Mouse (Mus musculus) cortical plate, adult 2 months (tissue): Measurements from ENCODE around the gene Elmod3.

ENCODE experiments used
- CTCF ChIP-seq: fragments of 200-500 bp; IDR thresholded peaks from 2 replicates; pipeline ENCODE4 v1.5.1; 2011; ENCODE audit warnings: mild to moderate bottlenecking, control low read depth, low read length; ENCODE audit not compliant: insufficient read depth; ENCODE audit errors: extremely low read depth
- POLR2A ChIP-seq: fragments of 200-500 bp; IDR thresholded peaks from 2 replicates; pipeline ENCODE4 v1.6.1; 2011; ENCODE audit warnings: mild to moderate bottlenecking, low read length, control low read depth; ENCODE audit not compliant: insufficient read depth; ENCODE audit errors: extremely low read depth

- TF ChIP-seq POLR2A (no peak), CTCF (no peak)
These were observed 28.2 kb upstream of the Elmod3 start for GRCm38 (mm10) chr6:72626391-72626790.
